Mouse (Mus musculus) lung, embryonic 14.5 days (tissue): ENCODE measurements around the gene Foxp1. TPM values are rescaled to one million over a fixed set of nuclear protein-coding genes. Genes with fewer than 3 reads are reported as not detected.
A peak's percentile ranks its signal among the peaks of the same experiment; 100 is the strongest.

ENCODE experiments used
- ATAC-seq: fragments of 200-750 bp; cut with Nextera tagmentation; 2 replicates; pipeline ENCODE4 v1.8.0; 2017; ENCODE audit warnings: mild to moderate bottlenecking, moderate TSS enrichment, moderate library complexity; ENCODE audit not compliant: insufficient read depth
- DNase-seq: peaks from one replicate; pipeline ENCODE4 v3.0.0-alpha.2; 2015
- H3K27ac ChIP-seq: fragments of 300-500 bp; sonication (generic); 2 replicates; pipeline ENCODE4 v1.5.1; 2014; ENCODE audit warnings: low read depth, mild to moderate bottlenecking, moderate library complexity
- H3K27me3 ChIP-seq: fragments of 300-500 bp; sonication (generic); 2 replicates; pipeline ENCODE4 v1.6.1; 2014; ENCODE audit warnings: low read length, control low read depth; ENCODE audit not compliant: insufficient read depth
- H3K36me3 ChIP-seq: fragments of 300-500 bp; sonication (generic); 2 replicates; pipeline ENCODE4 v1.6.1; 2014; ENCODE audit warnings: control low read depth; ENCODE audit not compliant: insufficient read depth
- H3K4me1 ChIP-seq: fragments of 300-500 bp; sonication (generic); 2 replicates; pipeline ENCODE4 v1.6.1; 2014; ENCODE audit warnings: antibody characterized with exemption, control low read depth; ENCODE audit not compliant: insufficient read depth
- H3K4me2 ChIP-seq: fragments of 300-500 bp; sonication (generic); 2 replicates; pipeline ENCODE4 v1.6.1; 2014; ENCODE audit warnings: mild to moderate bottlenecking
- H3K4me3 ChIP-seq: fragments of 300-500 bp; sonication (generic); 2 replicates; pipeline ENCODE4 v1.5.1; 2014; ENCODE audit warnings: low read depth, low read length
- H3K9ac ChIP-seq: fragments of 300-500 bp; sonication (generic); 2 replicates; pipeline ENCODE4 v1.6.1; 2014
- H3K9me3 ChIP-seq: fragments of 300-500 bp; sonication (generic); 2 replicates; pipeline ENCODE4 v1.6.1; 2016; ENCODE audit warnings: low read depth, low read length, control low read depth
- CTCF ChIP-seq: IDR thresholded peaks from 2 replicates; pipeline ENCODE4 v1.5.1; 2016; ENCODE audit warnings: antibody characterized with exemption, low read depth
- WGBS: fragments of 180-500 bp; shearing (Covaris S2); extraction: QIAGEN DNeasy Blood & Tissue Kit; methylation state at CpG from one replicate; pipeline ENCODE4 v1.1.7; 2014; 5-methylcytosine and 5-hydroxymethylcytosine counted together
- polyA plus RNA-seq: library from polyadenylated mRNA; unstranded; fragments of >200 nt; fragmentation: Nextera tagmentation; extraction: Ambion mirVana; gene quantifications from 2 replicates; pipeline ENCODE4 v1.2.1, GENCODE M21; 2014

The Foxp1 gene
- polyA plus RNA-seq, 1 experiment from 2014 or later: 111 TPM

DNA sequence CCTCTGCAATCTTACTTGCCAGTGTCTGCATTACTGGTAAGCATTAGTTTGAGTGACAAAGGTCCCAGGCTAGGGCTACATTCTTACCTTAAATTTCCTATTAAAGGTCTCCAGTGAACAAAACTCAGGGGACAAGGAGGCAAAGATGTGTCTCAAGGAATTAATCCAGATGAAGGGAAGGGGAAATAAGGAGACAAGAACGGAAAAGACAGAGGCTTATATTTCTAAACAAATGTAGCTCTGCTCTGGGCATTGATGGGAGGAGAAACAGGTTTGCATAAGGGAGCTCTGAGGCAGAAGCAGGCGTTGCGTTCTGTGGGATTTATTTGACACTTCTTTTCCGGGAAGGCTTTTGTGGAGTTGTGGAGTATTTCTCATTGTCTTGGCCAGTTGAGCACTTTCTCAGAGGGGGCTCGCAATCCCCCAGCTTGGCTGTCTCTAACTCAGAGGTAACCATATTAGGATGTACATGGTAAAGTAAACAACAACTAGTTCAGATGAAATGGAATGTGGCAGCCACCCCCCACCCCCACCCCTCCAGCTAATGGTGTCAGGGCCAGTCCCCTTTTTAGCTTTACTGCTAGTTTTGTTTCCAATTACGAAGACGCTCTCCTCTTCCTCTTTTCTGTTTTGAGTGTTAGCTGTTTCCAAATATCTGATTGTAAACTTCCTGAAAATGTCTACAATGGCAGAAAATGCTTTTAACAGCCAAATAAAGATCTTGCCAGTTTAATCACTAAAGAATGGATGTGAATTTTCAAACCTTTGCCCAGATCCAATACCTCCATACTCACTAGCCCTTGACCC lies 317.5 kb downstream of the Foxp1 start:
- Histone ChIP-seq H3K9ac (peak overlapping the region; percentile 11; the same call in 1 of the 2 replicates), H3K4me1 (peaks cover 44% of the 10 kb centered on the region), H3K36me3 (no peaks in the 10 kb centered on the region), H3K27ac (peak overlapping the region; percentile 51; the same call in 1 of the 2 replicates), H3K4me2 (peak overlapping the region; percentile 58), H3K27me3 (no peaks in the 10 kb centered on the region), H3K9me3 (no peaks in the 10 kb centered on the region), H3K4me3 (no peak overlapping the region)
- 10% methylated on average over 7 of the region's 7 CpGs for WGBS
- ATAC-seq (peak; percentile 50; the same call in 1 of the 2 replicates), DNase-seq (peak; percentile 61)
- TF ChIP-seq CTCF: no peak

GRCm38 (mm10) chr6:99204052-99204779 lies 318.3 kb downstream of the Foxp1 start:
- WGBS: 3% methylated on average over 14 of the region's 14 CpGs
- Histone ChIP-seq H3K9ac (peak overlapping the region; percentile 11; the same call in 1 of the 2 replicates), H3K9me3 (no peaks in the 10 kb centered on the region), H3K4me2 (peak overlapping the region; percentile 58), H3K4me3 (peak overlapping the region; percentile 20; the same call in 1 of the 2 replicates), H3K4me1 (peaks cover 44% of the 10 kb centered on the region), H3K27ac (peak overlapping the region; percentile 51; the same call in 1 of the 2 replicates), H3K27me3 (no peaks in the 10 kb centered on the region), H3K36me3 (no peaks in the 10 kb centered on the region)
- no peak for TF ChIP-seq CTCF
- ATAC-seq (peak; percentile 30; the same call in 1 of the 2 replicates), DNase-seq (peak; percentile 56)

- peak overlapping the region; percentile 1; the same call in 1 of the 2 replicates for H3K4me3 ChIP-seq
- H3K27ac ChIP-seq: no peak overlapping the region
- H3K4me1 ChIP-seq: peaks cover 44% of the 10 kb centered on the region
- TF ChIP-seq CTCF: no peak
- H3K4me2 ChIP-seq: peak overlapping the region; percentile 58
- ATAC-seq (no peak), DNase-seq (peak; percentile 37)
- 22% methylated on average over 11 of the region's 11 CpGs for WGBS
- H3K9ac ChIP-seq: no peak overlapping the region
- no peaks in the 10 kb centered on the region for H3K9me3 ChIP-seq
- H3K36me3 ChIP-seq: no peaks in the 10 kb centered on the region
- no peaks in the 10 kb centered on the region for H3K27me3 ChIP-seq
These were observed 319.3 kb downstream of the Foxp1 start for GRCm38 (mm10) chr6:99203231-99203630.

GRCm38 (mm10) chr6:99202781-99203180 lies 319.7 kb downstream of the Foxp1 start:
- TF ChIP-seq CTCF: no peak
- no peak for DNase-seq
- no peaks in the 10 kb centered on the region for H3K27me3 ChIP-seq
- peaks cover 44% of the 10 kb centered on the region for H3K4me1 ChIP-seq
- H3K4me2 ChIP-seq: peak overlapping the region; percentile 58
- no peaks in the 10 kb centered on the region for H3K9me3 ChIP-seq
- H3K9ac ChIP-seq: no peak overlapping the region
- H3K27ac ChIP-seq: no peak overlapping the region
- 89% methylated on average over 4 of the region's 4 CpGs for WGBS
- ATAC-seq: no peak
- no peak overlapping the region for H3K4me3 ChIP-seq
- no peaks in the 10 kb centered on the region for H3K36me3 ChIP-seq

- no peak for ATAC-seq
- no peaks in the 10 kb centered on the region for H3K27me3 ChIP-seq
- no peak for TF ChIP-seq CTCF
- no peak overlapping the region for H3K9ac ChIP-seq
- peak; percentile 13 for DNase-seq
- no peak overlapping the region for H3K4me2 ChIP-seq
- WGBS: 19% methylated on average over 4 of the region's 4 CpGs
- H3K4me1 ChIP-seq: peaks cover 32% of the 10 kb centered on the region
- H3K27ac ChIP-seq: peak overlapping the region; percentile 50; the same call in 1 of the 2 replicates
- no peaks in the 10 kb centered on the region for H3K9me3 ChIP-seq
- H3K36me3 ChIP-seq: no peaks in the 10 kb centered on the region
- H3K4me3 ChIP-seq: no peak overlapping the region
These were observed 321.2 kb downstream of the Foxp1 start for GRCm38 (mm10) chr6:99201271-99201705.

DNA sequence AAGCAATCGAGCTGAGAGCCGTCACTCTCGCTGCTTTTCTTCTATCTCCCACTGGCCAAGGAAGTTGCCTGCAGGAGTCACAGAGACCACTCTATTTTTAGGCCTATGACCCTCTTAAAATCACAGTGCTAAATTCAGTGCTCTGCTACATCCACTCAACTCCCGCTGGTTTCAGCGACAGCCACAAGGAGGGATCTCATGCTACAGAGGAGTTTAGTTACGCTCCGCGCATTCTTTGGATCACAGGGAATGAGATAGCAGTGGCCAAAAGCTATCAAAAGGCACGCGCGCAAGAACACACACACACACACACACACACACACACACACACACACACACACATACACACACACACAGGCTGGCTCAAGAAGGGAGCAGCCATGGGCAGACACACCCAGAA lies 321.9 kb downstream of the Foxp1 start:
- Histone ChIP-seq H3K9me3 (no peaks in the 10 kb centered on the region), H3K4me2 (peak overlapping the region; percentile 27; the same call in 1 of the 2 replicates), H3K27ac (no peak overlapping the region), H3K4me3 (no peak overlapping the region), H3K27me3 (no peaks in the 10 kb centered on the region), H3K9ac (no peak overlapping the region), H3K36me3 (no peaks in the 10 kb centered on the region), H3K4me1 (peaks cover 26% of the 10 kb centered on the region)
- ATAC-seq (no peak), DNase-seq (peak; percentile 68)
- peak; percentile 28; the same call in 1 of the 2 replicates for TF ChIP-seq CTCF
- 12% methylated on average over 11 of the region's 11 CpGs for WGBS

DNA sequence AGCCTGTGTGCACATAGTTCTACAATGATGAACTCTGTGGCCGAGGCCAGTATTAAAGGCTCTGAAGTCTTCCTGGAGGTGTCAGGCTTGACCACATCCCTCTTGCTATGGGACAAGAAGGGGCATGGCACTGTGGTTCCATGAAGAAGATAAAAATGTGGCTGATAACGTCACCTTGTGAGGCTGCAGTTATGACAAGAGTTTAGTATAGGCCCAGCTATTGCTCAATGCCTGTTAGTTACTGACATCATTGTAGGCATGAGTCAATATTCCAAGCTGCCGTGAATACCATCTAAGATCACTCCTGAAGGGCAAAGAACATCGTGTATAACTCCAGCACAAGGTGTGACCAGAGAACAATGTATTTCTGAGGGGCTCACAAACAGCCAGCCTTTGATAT lies 323.2 kb downstream of the Foxp1 start:
- Histone ChIP-seq H3K4me3 (no peak overlapping the region), H3K4me1 (peaks cover 15% of the 10 kb centered on the region), H3K27me3 (no peaks in the 10 kb centered on the region), H3K27ac (no peak overlapping the region), H3K9me3 (no peaks in the 10 kb centered on the region), H3K36me3 (no peaks in the 10 kb centered on the region), H3K4me2 (no peak overlapping the region), H3K9ac (no peak overlapping the region)
- no peak for DNase-seq
- WGBS: 77% methylated on average over 4 of the region's 4 CpGs
- ATAC-seq: no peak
- no peak for TF ChIP-seq CTCF
